Mouse (Mus musculus) mouse embryonic stem cell (cell line): Measurements from ENCODE around the gene Rps19bp1.

Experiments used
- in situ Hi-C, 2 experiments: fragments of 300-500 bp; cut with MboI; formaldehyde crosslinking; loops; 1 replicate in 1 of 2; 3 replicates in 1 of 2; pipeline ENCODE4 v1.14.3; 2019 to 2020; ENCODE audit warnings: low sequenced_read_pairs in 2 of 2, low pct_unique_long_range_greater_than_20kb in 1 of 2, mixed read lengths in 1 of 2; ENCODE audit not compliant: unreplicated experiment in 1 of 2

The Rps19bp1 gene

DNA sequence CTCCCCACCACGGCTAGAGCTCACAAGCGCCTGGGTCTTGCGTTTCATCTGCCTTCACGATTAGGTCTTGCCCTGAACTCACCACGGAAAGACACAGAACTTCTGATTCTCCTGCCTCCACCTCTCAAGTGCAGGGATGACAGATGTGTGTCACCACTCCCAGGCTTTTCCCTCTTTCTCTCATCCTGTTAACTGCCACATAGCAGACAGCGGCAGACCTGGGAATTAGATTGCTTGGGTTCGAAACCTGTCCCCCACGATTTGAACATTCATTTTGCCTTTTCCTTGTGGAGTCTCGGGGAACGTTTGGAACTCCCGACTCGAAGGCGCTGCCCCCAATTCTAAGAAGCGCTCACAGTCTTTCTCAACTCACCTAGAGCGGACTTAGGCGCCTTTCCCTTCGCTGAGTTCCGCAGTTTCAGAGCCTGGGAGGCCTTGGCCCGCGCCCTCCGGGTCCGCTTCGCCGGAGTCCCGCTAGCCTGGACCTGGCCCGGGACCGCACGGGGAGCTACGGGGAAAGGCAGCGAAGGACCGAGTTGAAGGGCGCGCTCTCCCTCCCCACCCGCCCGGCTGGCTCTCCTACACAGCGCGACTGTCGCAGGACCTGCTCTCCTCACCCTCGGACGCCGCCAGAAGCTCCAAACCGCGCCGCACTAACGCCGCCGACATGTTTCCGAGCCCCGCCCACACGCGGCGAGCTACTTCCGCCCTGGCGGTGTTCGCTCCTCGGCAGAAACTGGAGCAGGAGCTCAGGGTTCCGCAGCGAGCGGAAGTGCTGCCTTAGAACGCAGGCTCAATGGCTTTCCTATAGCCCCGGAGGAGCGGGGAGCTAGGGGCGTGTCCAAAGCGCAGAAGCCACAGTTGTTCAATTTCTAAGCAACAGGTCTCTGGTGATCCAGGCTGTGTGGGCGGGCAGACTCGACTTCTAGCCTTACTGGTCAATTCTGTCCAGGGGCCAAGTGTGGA is at the start of gene Rps19bp1:
TSS of gene Rps19bp1 (minus strand) at position 706 of the 966 bp plus-strand sequence.
- in situ Hi-C loops: no loop called here

DNA sequence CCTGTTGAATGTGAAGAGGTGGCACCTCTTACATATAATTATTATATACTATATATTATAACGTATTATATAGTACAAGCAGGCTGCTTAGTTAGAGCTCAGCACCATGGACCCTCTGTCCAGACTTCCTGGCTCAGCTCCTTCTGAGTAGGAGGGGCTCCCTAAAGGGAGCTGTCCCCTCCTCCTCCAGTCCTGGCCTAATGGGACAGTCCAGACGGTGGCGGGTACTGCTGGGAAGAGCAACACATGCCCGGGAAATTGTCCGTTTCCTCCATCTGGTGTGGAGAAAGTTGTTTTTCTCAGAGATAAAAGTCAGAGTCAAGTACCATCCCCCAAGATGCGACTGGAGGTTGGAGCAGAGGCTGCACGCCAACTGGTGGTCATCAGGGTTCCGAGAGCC is 42.0 kb upstream of the Rps19bp1 start:
- in situ Hi-C loops: loop anchor here in 1 of 2 experiments (10.0 kb wide), 1 partner anchor 379 kb away; no protein-coding TSS in a partner anchor

DNA sequence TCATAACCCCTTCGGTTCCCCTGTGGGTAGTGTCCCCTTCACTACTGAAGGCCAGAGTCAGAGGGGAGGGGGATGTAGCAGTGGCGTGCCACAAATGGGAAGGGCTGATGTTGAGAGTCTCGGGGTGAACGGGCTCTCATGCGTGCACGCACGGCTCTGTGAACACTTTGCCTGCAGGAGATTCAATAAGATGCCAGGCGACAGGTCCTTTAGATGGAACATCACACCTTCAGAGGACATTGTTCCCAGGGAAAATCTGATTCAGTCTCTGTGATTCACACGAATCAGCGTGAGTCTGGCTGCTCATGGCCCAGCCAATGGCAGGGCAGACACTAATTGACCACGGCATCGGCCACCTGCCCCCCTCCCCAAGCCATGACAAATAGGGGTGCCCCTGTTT is 40.1 kb upstream of the Rps19bp1 start:
- in situ Hi-C loops: loop anchor here in 1 of 2 experiments (10.0 kb wide), 1 partner anchor 381 kb away; no protein-coding TSS in a partner anchor

DNA sequence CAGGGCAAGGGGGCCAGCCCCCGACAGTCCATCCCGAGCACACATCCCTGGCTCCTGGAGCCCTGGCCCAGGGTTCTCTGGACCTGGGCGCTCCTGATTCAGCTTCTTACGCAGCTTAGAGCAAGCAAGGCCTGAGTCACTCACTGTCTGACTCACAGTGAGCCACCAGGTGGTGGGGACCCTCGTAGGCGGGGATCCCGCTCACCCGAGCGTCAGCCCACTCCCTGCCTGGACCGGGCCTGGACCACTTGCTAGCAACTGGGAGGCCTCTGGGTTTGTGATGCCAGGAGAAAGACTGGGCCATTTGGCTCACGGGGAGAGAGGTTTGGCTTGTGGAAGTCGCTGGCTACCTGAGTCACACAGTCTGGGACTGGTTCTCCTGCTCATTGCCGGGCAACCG is 39.7 kb upstream of the Rps19bp1 start:
- in situ Hi-C loops: loop anchor here in 1 of 2 experiments (10.0 kb wide), 1 partner anchor 381 kb away; no protein-coding TSS in a partner anchor

DNA sequence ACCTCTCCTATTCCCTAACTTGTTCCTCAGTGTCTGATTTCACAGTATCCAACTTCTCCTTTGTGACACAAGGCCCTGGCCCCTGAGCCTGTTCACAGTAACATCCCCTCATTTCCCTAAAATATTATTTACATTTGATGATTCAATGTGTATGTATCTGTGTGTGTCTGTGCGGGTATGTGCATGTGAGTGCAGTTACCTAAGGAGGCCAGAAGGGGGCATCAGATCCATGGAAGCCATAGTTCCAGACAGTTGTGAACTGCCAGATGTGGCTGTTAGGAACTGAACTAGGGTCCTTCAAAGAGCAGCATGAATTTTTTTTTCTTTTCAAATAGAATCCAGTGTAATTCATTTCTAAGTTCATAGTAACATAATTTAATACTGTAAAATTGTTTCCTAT is 33.0 kb upstream of the Rps19bp1 start:
- in situ Hi-C loops: loop anchor here in 1 of 2 experiments (10.0 kb wide), 1 partner anchor 398 kb away; no protein-coding TSS in a partner anchor

DNA sequence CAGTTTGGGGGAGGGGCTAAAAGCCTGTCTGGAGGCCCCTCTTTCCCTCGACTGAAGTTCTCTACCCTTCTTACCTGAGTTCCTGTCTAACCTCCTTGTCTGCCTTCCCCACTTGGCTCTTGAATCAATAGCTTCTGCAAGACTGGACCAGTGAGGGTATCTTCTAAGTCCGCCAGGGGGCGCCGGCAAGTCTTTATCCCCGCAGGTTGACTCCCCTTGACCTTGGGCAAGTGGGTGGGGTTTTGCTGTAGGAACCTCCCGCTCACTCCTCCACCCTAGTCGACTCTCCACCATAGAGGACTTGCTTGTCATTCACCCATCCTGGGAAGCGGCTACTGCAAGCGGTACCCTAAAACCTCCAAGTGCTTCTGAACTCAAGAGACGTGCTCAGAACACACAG is 25.3 kb upstream of the Rps19bp1 start:
- in situ Hi-C loops: no loop called here

DNA sequence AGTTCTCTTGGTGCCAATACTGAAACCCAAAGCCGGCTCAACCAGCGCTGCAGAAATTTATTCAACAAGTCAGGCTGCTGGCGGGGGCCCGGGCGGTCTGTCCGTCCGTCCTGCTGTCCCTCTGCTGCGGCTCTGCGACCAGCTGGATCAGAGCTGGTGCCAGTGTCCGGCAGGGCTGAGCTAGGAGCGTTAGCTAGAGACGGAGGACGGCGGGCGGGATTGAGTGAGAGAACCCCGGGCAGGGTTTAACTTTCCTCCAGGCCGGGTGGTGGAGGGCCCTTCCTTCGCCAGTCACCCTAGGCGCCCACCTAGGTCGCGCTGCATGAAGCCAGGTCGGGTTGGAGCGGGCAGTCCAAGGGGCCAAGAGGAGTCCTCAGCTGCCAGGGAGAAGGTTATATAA is 23.9 kb upstream of the Rps19bp1 start:
- in situ Hi-C loops: no loop called here

DNA sequence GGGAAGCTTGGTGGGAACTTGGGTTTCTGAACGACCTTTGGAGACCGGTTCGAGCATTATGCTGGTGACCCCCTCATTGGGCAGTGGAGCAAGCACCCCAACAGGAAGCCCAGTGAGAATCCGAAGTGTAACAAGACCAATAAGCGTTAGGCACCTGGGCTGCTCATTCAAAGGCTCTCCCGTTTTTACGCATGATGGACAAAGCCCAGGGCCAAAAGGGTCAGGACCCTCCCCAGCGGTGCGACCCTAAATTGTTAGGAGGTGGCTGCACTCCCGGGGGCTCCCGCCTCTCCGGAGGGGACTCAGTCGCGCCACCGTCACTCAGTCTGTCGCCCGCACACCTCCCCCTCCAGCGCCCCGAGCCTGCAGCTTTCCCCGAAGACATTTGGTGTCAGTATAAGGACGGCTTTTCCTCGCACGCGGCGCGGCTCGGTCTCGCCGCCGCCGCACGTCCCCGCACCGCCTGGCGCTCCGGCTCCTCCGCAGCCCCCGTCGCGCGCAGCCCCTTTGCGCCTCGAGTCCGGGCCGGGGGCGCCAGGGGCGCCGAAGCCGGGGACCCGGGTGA is 22.8 kb upstream of the Rps19bp1 start, which contains the start of gene Cacna1i:
TSS of gene Cacna1i (plus strand) at position 388 of the 565 bp plus-strand sequence.
- in situ Hi-C loops: no loop called here

DNA sequence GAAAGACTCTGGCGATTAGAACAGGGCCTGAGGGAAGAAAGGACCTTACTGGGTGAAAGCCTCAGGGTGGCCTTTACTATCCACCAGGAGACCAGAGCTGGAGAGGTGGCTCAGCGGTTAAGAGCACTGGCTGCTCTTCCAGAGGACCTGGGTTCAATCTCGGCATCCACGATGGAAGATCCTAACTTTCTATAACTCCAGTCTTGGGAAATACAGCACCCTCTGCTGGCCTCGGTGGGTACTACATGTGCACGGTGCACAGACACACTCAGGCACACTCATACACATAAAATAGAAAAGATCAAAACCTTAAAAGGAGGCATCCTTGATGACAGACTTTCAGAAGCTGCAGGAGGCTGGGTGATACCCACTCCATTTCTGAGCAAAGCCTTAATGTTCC is 16.5 kb upstream of the Rps19bp1 start:
- in situ Hi-C loops: no loop called here

DNA sequence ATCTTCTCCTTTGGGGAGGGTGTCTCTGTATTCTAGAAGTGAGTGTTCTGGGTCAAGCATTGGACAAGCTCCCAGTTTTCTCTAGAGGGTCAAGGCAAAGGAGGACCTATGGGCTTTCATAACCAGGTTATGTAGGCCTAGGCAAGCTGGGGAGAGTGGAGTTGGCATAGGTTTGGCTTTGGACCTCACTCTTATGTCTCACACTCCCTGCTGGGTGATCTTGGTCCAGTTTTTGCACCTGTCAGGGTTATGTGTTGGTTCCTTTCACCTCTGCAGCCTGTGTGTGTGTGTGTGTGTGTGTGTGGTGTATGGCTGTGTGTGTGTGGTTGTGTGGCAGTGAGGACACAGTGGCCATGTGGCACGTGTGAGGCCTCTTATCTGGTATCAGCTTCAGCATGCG is 14.9 kb upstream of the Rps19bp1 start:
- in situ Hi-C loops: no loop called here

DNA sequence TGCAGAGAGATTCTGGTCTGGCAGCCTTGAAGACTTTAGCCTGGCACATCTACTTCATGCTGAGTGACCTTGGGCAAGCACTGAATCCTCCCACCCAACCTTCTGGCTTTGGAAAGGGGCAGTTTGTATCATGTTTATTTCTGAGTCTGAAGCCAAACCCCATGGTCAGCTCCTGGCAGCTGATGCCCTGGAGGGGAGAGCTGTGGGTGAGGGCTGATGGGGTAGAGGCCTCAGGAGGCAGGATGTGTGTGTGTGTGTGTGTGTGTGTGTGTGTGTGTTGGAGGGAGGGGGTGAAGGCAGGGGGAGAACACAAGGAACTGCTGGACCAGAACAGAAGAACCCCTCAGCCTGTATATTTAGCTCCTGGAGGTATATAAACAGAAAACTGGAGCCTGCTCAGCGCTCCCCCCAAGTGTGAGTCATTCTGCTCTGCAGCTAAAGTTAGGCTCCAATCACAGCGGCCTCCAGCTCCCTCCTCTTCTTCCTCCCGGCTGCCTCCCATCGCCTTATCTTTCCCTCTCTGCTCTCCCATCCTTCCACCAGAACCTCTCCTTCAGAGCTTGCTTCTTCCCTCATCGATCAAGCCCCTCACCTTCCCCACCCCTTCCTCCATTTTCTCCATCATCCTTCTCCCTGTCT is 14.1 kb upstream of the Rps19bp1 start:
- in situ Hi-C loops: no loop called here

DNA sequence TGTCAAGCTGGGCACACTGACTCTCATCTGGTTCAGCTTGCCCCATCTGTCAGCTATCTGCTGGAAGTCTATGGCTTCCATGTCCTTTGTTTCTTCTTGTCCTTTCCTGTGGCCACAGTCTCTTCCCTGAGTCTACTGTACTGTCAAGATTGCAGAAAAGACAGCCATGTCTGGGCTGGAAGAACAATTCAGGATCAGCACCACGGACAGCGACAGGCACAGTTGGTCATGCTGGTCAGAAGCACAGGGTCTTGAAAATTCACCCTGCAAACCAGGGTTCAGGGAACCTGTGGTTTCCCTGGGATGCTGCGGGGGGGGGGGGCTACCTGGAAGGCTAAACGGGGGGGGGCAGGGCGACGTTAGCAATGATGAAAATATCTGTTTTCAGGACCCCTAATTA is 13.5 kb upstream of the Rps19bp1 start:
- in situ Hi-C loops: no loop called here

DNA sequence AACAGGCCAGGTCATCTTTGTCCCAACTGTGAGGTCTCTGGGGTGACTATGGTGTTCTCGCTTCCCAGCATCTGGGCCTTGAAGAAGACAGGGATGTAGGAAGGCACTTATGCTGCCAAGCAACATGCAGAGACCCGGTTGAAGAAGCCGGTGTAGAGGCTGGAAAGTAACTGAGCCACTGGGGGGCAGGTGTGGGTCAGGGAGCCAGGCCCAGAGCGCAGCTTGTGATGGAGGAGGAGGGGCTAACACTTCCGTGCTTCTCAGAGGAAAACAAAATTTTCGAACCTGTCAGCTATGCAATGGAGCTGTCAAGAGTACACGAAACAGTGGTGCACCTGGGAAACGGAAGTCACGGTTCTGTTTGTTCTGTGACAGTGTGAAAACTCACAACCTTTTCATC is 13.0 kb upstream of the Rps19bp1 start:
- in situ Hi-C loops: no loop called here

DNA sequence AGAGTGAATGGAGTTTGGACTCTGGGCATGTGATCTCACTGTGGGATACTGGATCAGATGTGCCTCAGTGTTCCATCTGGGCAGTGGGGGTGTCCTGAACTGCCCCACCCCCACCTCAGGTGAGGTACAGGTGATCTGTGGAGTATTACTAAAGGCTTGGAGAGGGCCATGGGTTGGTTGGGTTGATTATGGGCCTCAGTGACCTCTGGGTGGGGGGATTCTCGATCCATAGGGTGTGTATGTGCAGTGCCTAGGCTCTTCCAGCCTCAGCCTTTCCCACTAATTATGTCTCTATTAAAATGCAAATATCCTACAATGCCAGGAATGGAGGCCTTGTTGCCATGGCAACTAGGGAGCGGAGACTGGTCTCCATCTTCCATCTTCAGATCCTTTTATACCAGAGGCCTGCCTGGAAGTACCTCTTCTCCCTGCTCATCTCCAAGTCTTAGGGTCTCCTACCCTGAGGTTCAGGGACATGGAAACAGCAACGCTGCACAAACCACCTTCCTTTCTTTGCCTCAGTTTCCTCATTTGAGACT is 7.8 kb upstream of the Rps19bp1 start:
- in situ Hi-C loops: no loop called here

DNA sequence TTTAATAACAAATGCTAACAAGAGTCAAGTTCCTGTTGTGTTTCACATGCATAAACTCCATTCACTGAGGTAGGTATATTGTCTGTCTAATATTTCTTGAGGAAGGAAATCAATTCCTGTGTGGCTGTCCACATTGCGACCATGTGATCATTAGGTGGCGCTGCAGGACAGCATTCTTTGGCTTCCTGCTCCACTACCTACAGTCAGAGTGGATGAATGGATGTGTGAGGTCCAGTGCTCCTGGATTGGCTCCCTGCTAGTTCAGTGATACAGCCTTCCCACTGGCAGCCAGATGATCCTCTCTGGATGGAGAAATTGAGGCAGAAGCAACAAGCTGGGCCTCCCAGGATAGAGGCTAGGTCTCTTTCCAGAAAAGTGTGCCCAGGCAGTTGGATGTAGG is 2.2 kb upstream of the Rps19bp1 start:
- in situ Hi-C loops: no loop called here

DNA sequence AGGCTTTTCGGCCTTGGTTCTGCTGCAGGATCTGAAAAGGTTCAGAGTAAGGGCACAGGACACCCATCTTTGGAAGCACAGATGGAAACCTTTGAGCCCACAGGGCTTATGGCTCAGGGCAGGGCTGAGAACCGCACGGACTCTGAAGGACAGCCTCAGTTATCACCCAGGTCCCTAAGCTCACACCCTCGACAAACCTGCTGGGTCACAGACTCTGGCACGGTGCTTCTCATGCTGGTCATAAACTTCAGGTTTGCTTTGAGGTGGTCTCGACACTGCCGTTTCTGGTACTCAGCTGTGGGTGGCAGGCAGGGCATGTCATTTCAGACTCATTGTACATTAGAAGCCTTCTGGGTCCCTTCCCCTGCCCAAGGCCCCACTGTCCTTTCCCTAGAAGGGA is 3.0 kb downstream of the Rps19bp1 start:
- in situ Hi-C loops: no loop called here

DNA sequence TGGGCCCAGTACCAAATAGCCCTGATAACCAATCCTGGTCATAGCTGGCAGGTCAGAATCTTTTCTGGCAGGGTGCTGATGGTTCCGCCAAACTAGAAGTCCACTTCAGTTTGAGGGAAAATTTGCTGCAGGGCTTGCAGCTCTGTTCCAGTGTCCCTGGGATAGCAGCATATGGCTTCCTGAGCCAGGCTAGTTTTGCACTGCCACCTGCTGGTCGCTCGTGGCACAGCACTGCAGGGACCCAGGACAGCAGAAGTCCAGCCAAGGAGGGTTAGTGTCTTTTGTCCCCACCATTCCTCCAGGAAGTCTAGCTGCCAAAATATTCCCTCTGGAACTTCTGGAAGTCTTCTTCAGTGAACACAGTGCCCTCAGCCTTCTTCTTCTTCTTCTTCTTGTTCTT is 3.4 kb downstream of the Rps19bp1 start:
- in situ Hi-C loops: no loop called here

DNA sequence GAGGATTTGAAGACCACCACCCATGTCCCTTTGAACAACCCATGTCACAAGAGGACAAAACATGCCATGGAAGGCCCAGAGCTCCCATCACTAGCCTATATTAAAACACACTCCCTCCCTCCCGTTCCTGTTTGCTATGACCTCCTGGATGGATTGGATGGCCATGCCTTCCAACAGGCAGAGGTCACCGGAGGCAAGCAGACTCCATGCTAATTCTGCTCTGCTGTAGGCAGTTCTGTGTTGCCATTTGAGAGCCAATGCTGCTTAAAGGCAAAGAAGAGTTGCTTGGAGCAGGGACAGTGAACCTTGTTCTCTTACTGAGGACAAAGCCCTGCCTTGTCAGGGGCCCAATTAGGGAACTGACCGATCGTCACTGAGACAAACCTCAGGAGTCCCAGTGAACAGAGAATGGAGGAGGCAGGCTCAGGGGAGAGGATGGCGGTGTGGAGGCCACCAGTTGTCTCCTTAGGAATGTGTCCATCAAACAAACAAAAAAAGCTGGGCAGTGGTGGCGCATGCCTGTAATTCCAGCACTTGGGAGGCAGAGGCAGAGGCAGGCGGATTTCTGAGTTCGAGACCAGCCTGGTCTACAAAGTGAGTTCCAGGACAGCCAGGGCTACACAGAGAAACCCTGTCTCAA is 4.6 kb downstream of the Rps19bp1 start:
- in situ Hi-C loops: no loop called here
